Mouse (Mus musculus): ENCODE data around the gene Nampt.

GRCm38 (mm10) chr12:32889846-32890245 lies 70.5 kb downstream of the Nampt start:
- TF ChIP-seq CTCF (IDR thresholded peaks at IDR 0.05; ENCODE audit: low read depth, low read length), result no peak
- no peak for TF ChIP-seq POLR2AphosphoS5 (IDR thresholded peaks at IDR 0.05; ENCODE audit: insufficient replicate concordance, low read depth, low read length)
- TF ChIP-seq GATA1 (IDR thresholded peaks at IDR 0.05; ENCODE audit: borderline replicate concordance, low read length), result no peak
